Mouse (Mus musculus) limb, embryonic 12.5 days (tissue): ENCODE results near the gene 4930451I11Rik. TPM values are rescaled to one million over a fixed set of nuclear protein-coding genes. Genes with fewer than 3 reads are reported as not detected.

ENCODE experiments used
- ATAC-seq: fragments of 200-750 bp; cut with Nextera tagmentation; 2 replicates; pipeline ENCODE4 v1.8.0; 2017; ENCODE audit warnings: low read depth, moderate TSS enrichment; ENCODE audit not compliant: insufficient number of reproducible peaks, insufficient read depth, low FRiP score, low TSS enrichment
- H3K27ac ChIP-seq: fragments of 300-500 bp; sonication (generic); 2 replicates; pipeline ENCODE4 v1.5.1; 2016; ENCODE audit warnings: mild to moderate bottlenecking, moderate library complexity
- H3K27me3 ChIP-seq: fragments of 300-500 bp; sonication (generic); 2 replicates; pipeline ENCODE4 v1.6.1; 2016; ENCODE audit warnings: mild to moderate bottlenecking, moderate library complexity
- H3K36me3 ChIP-seq: fragments of 300-500 bp; sonication (generic); 2 replicates; pipeline ENCODE4 v1.6.1; 2016; ENCODE audit warnings: mild to moderate bottlenecking, moderate library complexity
- H3K4me1 ChIP-seq: fragments of 300-500 bp; sonication (generic); replicated peaks from 2 replicates; pipeline ENCODE4 v1.6.1; 2016
- H3K4me2 ChIP-seq: fragments of 300-500 bp; sonication (generic); 2 replicates; pipeline ENCODE4 v1.6.1; 2016; ENCODE audit warnings: mild to moderate bottlenecking, moderate library complexity
- H3K4me3 ChIP-seq: fragments of 300-500 bp; sonication (generic); replicated peaks from 2 replicates; pipeline ENCODE4 v1.5.1; 2016; ENCODE audit warnings: mild to moderate bottlenecking
- H3K9ac ChIP-seq: fragments of 300-500 bp; sonication (generic); replicated peaks from 2 replicates; pipeline ENCODE4 v1.6.1; 2016; ENCODE audit warnings: mild to moderate bottlenecking, moderate library complexity
- H3K9me3 ChIP-seq: fragments of 300-500 bp; sonication (generic); 2 replicates; pipeline ENCODE4 v1.6.1; 2016; ENCODE audit warnings: mild to moderate bottlenecking, moderate library complexity
- WGBS: fragments of 180-500 bp; shearing (Covaris S2); methylation state at CpG from one replicate; pipeline ENCODE4 v1.1.7; 2016; 5-methylcytosine and 5-hydroxymethylcytosine counted together
- polyA plus RNA-seq: library from polyadenylated mRNA; unstranded; fragments of >200 nt; fragmentation: Nextera tagmentation; extraction: Ambion mirVana; gene quantifications from 2 replicates; pipeline ENCODE4 v1.2.1, GENCODE M21; 2016

4930451I11Rik gene
- polyA plus RNA-seq, 1 experiment from 2014 or later: not detected

DNA sequence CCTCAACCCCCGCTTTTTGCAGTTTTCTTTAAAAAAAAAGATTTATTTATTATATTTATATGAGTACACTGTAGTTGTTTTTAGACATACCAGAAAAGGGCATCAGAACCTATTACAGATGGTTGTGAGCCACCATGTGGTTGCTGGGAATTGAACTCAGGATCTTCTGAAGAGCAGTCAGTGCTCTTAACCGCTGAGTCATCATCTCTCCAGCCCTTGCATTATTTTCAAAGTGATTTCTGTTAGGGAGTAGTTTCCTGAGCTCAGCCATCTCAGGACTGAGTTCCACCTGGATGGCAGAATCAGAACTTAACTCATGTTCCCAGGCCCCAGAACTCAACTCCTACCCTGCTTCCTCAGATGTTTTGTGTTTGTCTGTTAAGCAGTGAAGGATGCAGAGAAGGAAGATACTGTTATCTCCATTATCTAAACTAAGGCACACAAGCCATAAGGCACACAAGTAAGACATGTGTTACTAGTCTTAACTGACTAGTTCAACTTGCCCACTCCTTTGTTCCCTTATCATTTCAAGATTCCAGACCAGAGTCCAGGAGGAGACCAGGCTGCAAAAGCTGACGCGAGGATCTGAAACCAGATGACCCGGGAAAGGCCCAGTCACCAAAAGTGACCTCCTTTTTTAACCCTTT lies 21.6 kb downstream of the 4930451I11Rik start:
- H3K36me3 ChIP-seq: peaks cover 15% of the 10 kb centered on the region
- H3K4me3 ChIP-seq: 0 out of 2 replicates have a peak overlapping the region, but pooled peaks have one; percentile 72
- peaks cover 9% of the 10 kb centered on the region; the same call in 1 of the 2 replicates for H3K27me3 ChIP-seq
- H3K27ac ChIP-seq: no peak overlapping the region
- H3K9ac ChIP-seq: no peak overlapping the region
- no peak for ATAC-seq
- 64% methylated on average over 5 of the region's 5 CpGs for WGBS
- H3K9me3 ChIP-seq: no peaks in the 10 kb centered on the region
- peak overlapping the region; percentile 85 for H3K4me2 ChIP-seq
- peaks cover 24% of the 10 kb centered on the region for H3K4me1 ChIP-seq

- 0% methylated on average over 43 of the region's 43 CpGs for WGBS
- peak; percentile 90 for ATAC-seq
Measured at GRCm38 (mm10) chr7:126808703-126809455, 22.6 kb downstream of the 4930451I11Rik start.

GRCm38 (mm10) chr7:126807405-126807804 lies 24.0 kb downstream of the 4930451I11Rik start:
- 72% methylated on average over 4 of the region's 4 CpGs for WGBS
- Histone ChIP-seq H3K36me3 (peaks cover 38% of the 10 kb centered on the region), H3K4me3 (no peak overlapping the region), H3K9ac (peak overlapping the region; percentile 81; the same call in 1 of the 2 replicates), H3K9me3 (no peaks in the 10 kb centered on the region), H3K27me3 (no peaks in the 10 kb centered on the region), H3K27ac (no peak overlapping the region), H3K4me2 (peak overlapping the region; percentile 85), H3K4me1 (peaks cover 24% of the 10 kb centered on the region)
- ATAC-seq: no peak

More at GRCm38 (mm10) chr7:126808703-126809455, 22.6 kb downstream of the 4930451I11Rik start:
- peak overlapping the region; percentile 81 for H3K9ac ChIP-seq
- no peaks in the 10 kb centered on the region for H3K9me3 ChIP-seq
- peaks cover 23% of the 10 kb centered on the region for H3K36me3 ChIP-seq
- H3K27me3 ChIP-seq: peaks cover 7% of the 10 kb centered on the region; the same call in 1 of the 2 replicates
- peak overlapping the region; percentile 72 for H3K4me3 ChIP-seq
- H3K4me2 ChIP-seq: peak overlapping the region; percentile 85
- H3K4me1 ChIP-seq: peaks cover 24% of the 10 kb centered on the region
- H3K27ac ChIP-seq: peak overlapping the region; percentile 85

DNA sequence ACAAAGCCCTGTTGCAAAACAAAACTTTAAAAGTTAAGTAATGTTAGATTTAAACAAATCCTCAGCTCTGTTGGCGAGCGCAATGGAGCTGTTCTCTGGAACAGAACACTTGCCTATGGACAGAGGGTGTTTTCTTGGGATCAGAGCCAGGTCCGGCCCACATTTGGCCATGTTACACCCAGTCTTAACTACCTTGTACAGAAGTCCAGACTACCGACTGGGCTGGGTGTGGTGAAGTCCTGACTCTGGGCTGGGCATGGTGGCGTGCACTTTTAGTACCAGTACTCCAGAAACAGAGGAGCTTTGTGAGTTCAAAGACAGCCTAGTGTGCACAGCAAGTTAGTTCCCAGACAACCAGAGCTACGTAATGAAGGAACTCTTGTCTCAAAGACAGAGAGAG lies 24.5 kb downstream of the 4930451I11Rik start:
- Histone ChIP-seq H3K36me3 (peaks cover 39% of the 10 kb centered on the region), H3K9me3 (no peaks in the 10 kb centered on the region), H3K4me3 (no peak overlapping the region), H3K9ac (no peak overlapping the region), H3K4me2 (no peak overlapping the region), H3K27ac (no peak overlapping the region), H3K4me1 (peaks cover 24% of the 10 kb centered on the region), H3K27me3 (no peaks in the 10 kb centered on the region)
- ATAC-seq: no peak
- WGBS: 82% methylated on average over 6 of the region's 6 CpGs

GRCm38 (mm10) chr7:126803751-126804150 lies 27.7 kb downstream of the 4930451I11Rik start:
- Histone ChIP-seq H3K27me3 (no peaks in the 10 kb centered on the region), H3K27ac (0 out of 2 replicates have a peak overlapping the region, but pooled peaks have one; percentile 41), H3K36me3 (peaks cover 39% of the 10 kb centered on the region), H3K9me3 (no peaks in the 10 kb centered on the region), H3K4me1 (peaks cover 31% of the 10 kb centered on the region), H3K9ac (no peak overlapping the region), H3K4me2 (no peak overlapping the region), H3K4me3 (no peak overlapping the region)
- no peak for ATAC-seq

- Histone ChIP-seq H3K4me2 (no peak overlapping the region), H3K4me1 (peaks cover 26% of the 10 kb centered on the region), H3K27ac (no peak overlapping the region), H3K36me3 (peaks cover 39% of the 10 kb centered on the region), H3K4me3 (no peak overlapping the region), H3K9me3 (no peaks in the 10 kb centered on the region), H3K9ac (no peak overlapping the region), H3K27me3 (no peaks in the 10 kb centered on the region)
- 89% methylated on average over 6 of the region's 6 CpGs for whole genome bisulfite sequencing
- no peak for ATAC-seq
Measured at GRCm38 (mm10) chr7:126803181-126803580, 28.3 kb downstream of the 4930451I11Rik start.

- H3K9ac ChIP-seq: no peak overlapping the region
- WGBS: 82% methylated on average over 11 of the region's 11 CpGs
- H3K27ac ChIP-seq: no peak overlapping the region; the same call in 1 of the 2 replicates
- peaks cover 26% of the 10 kb centered on the region for H3K4me1 ChIP-seq
- H3K4me2 ChIP-seq: no peak overlapping the region
- no peak overlapping the region for H3K4me3 ChIP-seq
- no peaks in the 10 kb centered on the region for H3K9me3 ChIP-seq
- ATAC-seq: no peak
- H3K27me3 ChIP-seq: no peaks in the 10 kb centered on the region
- H3K36me3 ChIP-seq: peaks cover 43% of the 10 kb centered on the region
Measured at GRCm38 (mm10) chr7:126802134-126802889, 29.1 kb downstream of the 4930451I11Rik start.

DNA sequence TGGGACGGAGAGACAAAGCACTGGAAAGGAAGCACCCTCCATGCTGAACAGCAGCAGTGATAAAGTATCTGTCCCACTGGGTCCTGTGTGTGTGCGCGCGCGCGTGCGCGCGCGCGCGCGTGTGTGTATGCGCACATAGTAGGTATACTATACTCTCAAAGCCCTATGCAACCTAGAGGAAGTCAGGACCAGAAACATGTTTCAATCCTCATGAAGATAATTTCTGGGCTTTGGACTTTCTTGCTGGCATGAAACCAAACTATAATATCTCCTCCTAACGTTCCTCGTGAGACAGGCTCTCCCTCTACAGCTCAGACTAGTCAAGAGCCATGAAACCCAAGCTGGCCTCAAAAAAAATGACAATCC lies 30.4 kb downstream of the 4930451I11Rik start:
- no peak for ATAC-seq
- Histone ChIP-seq H3K27me3 (no peaks in the 10 kb centered on the region), H3K4me3 (no peak overlapping the region), H3K9ac (peak overlapping the region; percentile 31), H3K27ac (no peak overlapping the region; the same call in 1 of the 2 replicates), H3K9me3 (no peaks in the 10 kb centered on the region), H3K36me3 (peaks cover 49% of the 10 kb centered on the region), H3K4me1 (peaks cover 33% of the 10 kb centered on the region), H3K4me2 (no peak overlapping the region; the same call in 1 of the 2 replicates)
- WGBS: 95% methylated on average over 16 of the region's 16 CpGs

- no peaks in the 10 kb centered on the region for H3K9me3 ChIP-seq
- no peaks in the 10 kb centered on the region for H3K27me3 ChIP-seq
- no peak for ATAC-seq
- H3K4me3 ChIP-seq: peak overlapping the region; percentile 85
- peak overlapping the region; percentile 97 for H3K27ac ChIP-seq
- peaks cover 51% of the 10 kb centered on the region for H3K36me3 ChIP-seq
- 45% methylated on average over 5 of the region's 5 CpGs for WGBS
- H3K4me2 ChIP-seq: peak overlapping the region; percentile 73
- H3K9ac ChIP-seq: peak overlapping the region; percentile 75
- H3K4me1 ChIP-seq: peaks cover 33% of the 10 kb centered on the region
Measured at GRCm38 (mm10) chr7:126800269-126801056, 31.0 kb downstream of the 4930451I11Rik start.

DNA sequence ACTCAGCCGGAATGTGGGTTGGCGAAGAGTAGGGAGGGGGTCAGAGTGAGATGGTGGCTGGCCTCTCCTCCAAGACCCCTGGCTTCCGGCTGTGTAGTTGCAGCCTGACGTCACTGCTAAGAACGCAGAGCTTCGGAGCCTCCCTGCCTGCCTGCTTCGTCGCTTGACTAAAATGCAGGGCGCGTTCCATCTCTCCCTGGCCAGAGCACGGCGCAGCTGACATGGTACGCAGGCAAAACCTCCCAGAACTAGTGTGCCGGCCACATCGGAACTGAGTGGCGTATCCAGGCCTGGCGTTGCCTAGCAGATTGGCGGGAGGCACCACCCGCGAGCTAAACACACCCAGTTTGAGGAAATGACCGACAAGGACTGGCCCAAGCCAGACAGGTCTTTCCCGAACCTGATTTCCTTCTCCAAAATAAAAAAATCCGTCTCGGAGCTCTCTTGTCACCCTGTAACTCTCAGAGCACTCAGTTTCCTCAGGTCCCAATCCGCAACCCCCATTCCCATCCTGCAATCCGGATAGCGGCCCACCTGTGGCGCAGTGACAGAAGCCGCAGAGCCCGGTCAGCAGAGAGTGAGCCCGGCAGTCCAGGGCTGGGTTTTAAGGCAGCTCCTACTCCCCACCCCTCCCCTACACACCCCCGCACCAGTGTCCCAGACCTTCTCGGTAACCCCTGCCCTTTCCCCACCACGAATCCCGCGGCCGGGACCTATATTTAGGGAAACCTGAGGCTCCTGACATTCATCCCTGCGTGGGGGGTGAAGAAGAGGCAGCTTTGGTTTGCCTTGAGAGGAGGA lies 31.8 kb downstream of the 4930451I11Rik start:
- Histone ChIP-seq H3K27me3 (no peaks in the 10 kb centered on the region), H3K9me3 (no peaks in the 10 kb centered on the region), H3K4me3 (peak overlapping the region; percentile 85), H3K36me3 (peaks cover 52% of the 10 kb centered on the region), H3K4me2 (peak overlapping the region; percentile 73), H3K27ac (peak overlapping the region; percentile 97), H3K9ac (peak overlapping the region; percentile 75), H3K4me1 (peaks cover 33% of the 10 kb centered on the region)
- ATAC-seq: peak; percentile 89
- 1% methylated on average over 38 of the region's 38 CpGs for WGBS
